Mouse (Mus musculus) testis, adult 2 months (tissue): ENCODE data around the gene Itga3.

Experiments used
- CTCF ChIP-seq: fragments of 200-500 bp; IDR thresholded peaks from 2 replicates; pipeline ENCODE4 v1.5.1; 2012; ENCODE audit warnings: low read depth, mild to moderate bottlenecking, inconsistent platforms, low read length, moderate library complexity; ENCODE audit not compliant: control insufficient read depth, insufficient read depth, insufficient replicate concordance
- POLR2A ChIP-seq: fragments of 200-500 bp; IDR thresholded peaks from 2 replicates; pipeline ENCODE4 v1.6.1; 2012; ENCODE audit warnings: low read depth, mild to moderate bottlenecking, inconsistent platforms, low read length, moderate library complexity; ENCODE audit not compliant: control insufficient read depth

- no peak for TF ChIP-seq POLR2A
- no peak for TF ChIP-seq CTCF
Measured at GRCm38 (mm10) chr11:95087301-95088228, 11.0 kb upstream of the Itga3 start.
